8 mouse cellular contexts compared by ENCODE assay signal in genomic region chr9:37146603-37147358, GRCm38 (mm10). TPM values are rescaled to one million over a fixed set of nuclear protein-coding genes. Genes with fewer than 3 reads are reported as not detected.
DNase-seq lines count a peak whose midpoint lies in the region; ATAC-seq and TF ChIP-seq lines count a peak whose summit lies in the region.

No protein-coding gene starts in this region.

- peak overlapping the region; percentile 96 for H3K27ac ChIP-seq in layer of hippocampus, adult 2 months
- H3K27ac ChIP-seq in liver, postnatal 0 days (ENCODE audit: low read depth) = peak overlapping the region; percentile 48; the same call in 1 of the 2 replicates

- peak overlapping the region; percentile 59 for H3K9ac ChIP-seq in liver, postnatal 0 days (replicated peaks)

- peak overlapping the region; percentile 87 for H3K4me2 ChIP-seq in liver, postnatal 0 days (ENCODE audit: low read depth, low read length)

- H3K4me3 ChIP-seq in layer of hippocampus, adult 2 months = peak overlapping the region; percentile 88
- H3K4me3 ChIP-seq in liver, postnatal 0 days (ENCODE audit: low read depth, low read length) = peak overlapping the region; percentile 51

- no peak for TF ChIP-seq EP300 in liver, postnatal 0 days (IDR thresholded peaks at IDR 0.05; ENCODE audit: low read depth)

- peaks cover 10% of the 10 kb centered on the region; the same call in 1 of the 2 replicates for H3K4me1 ChIP-seq in liver, postnatal 0 days (ENCODE audit: insufficient read depth)

- WGBS in liver, postnatal 0 days (ENCODE audit: insufficient replicate concordance) = 2% methylated on average over 48 of the region's 75 CpGs

- ATAC-seq in hematopoietic stem cell, adult 5-6 weeks (replicated peaks in 1 of 2; ENCODE audit: insufficient read depth in 1 of 2, low FRiP score in 2 of 2, low TSS enrichment in 1 of 2, low read depth in 1 of 2, poor library complexity in 2 of 2, severe bottlenecking in 2 of 2) = peak; percentile 1 to 13; a peak in 2 of 4 replicates
- ATAC-seq in liver, postnatal 0 days = peak; percentile 70
- peak; percentile 53 for ATAC-seq in neutrophil, adult 5-6 weeks (ENCODE audit: extremely low read depth, insufficient number of reproducible peaks, low FRiP score, poor library complexity, severe bottlenecking)

- peak; percentile 90 for DNase-seq in R1 (ENCODE audit: low read depth, low spot score)
- DNase-seq in cerebellum, adult 9-10 months = peak; percentile 84
- DNase-seq in frontal cortex, adult 2 months (ENCODE audit: extremely low spot score in 1 of 2, low spot score in 1 of 2) = peak; percentile 74 to 82
- peak; percentile 78 to 84 for DNase-seq in layer of hippocampus, adult 2 months (ENCODE audit: low spot score in 2 of 2)
- DNase-seq in liver, postnatal 0 days = no peak
- peak; percentile 70 to 75 for DNase-seq in urinary bladder, postnatal 4 days (ENCODE audit: low spot score in 2 of 2)

- no peaks in the 10 kb centered on the region for H3K9me3 ChIP-seq in liver, postnatal 0 days (ENCODE audit: low read length)

- H3K36me3 ChIP-seq in liver, postnatal 0 days (replicated peaks; ENCODE audit: insufficient read depth, low read length) = no peaks in the 10 kb centered on the region

- no peak for TF ChIP-seq CTCF in layer of hippocampus, adult 2 months (conservative IDR thresholded peaks at IDR 0.05)
- TF ChIP-seq CTCF in liver, postnatal 0 days (IDR thresholded peaks at IDR 0.05; ENCODE audit: low read depth) = no peak

- H3K27me3 ChIP-seq in liver, postnatal 0 days (ENCODE audit: insufficient read depth, low read length) = peaks cover 52% of the 10 kb centered on the region

RNA-seq across cellular contexts. Expression of gene Pknox2, which starts 0.4 kb away (rescaled TPM):
- 49.7 and 58.9 TPM in 2 replicates for polyA plus RNA-seq in frontal cortex, adult 2 months (2012; rRNA removed)
- 0.25 TPM in 1 of 2 replicates, not detected in the other for total RNA-seq in hematopoietic stem cell, adult 5-6 weeks (2017)
- 10 to 100 TPM; 41.1 to 41.2 TPM for total RNA-seq in layer of hippocampus, adult 2 months (2021)
- 0.18 and 0.27 TPM in 2 replicates for polyA plus RNA-seq in liver, postnatal 0 days (2015; fragmentation: Nextera tagmentation; extraction: Ambion mirVana)
- not detected in 2 replicates for total RNA-seq in neutrophil, adult 5-6 weeks (2017)

Comparison
In these comparisons a context has a peak if more than half of its experiments do, and no peak if none do; other contexts are left out.
1. ATAC-seq: peak in every context shown above with its lines; median percentile 70 in liver, postnatal 0 days; 53 in neutrophil, adult 5-6 weeks; 7 in hematopoietic stem cell, adult 5-6 weeks.
2. RNA of gene Pknox2, which starts 0.4 kb away (total RNA-seq): 41.1 to 41.2 TPM in layer of hippocampus, adult 2 months; 0.25 TPM in hematopoietic stem cell, adult 5-6 weeks and not detected in neutrophil, adult 5-6 weeks; every median in the first group is over 10 times any median in the second.